Mouse (Mus musculus): Measurements from ENCODE around the gene Gtf2ird2.

The Gtf2ird2 gene

GRCm38 (mm10) chr5:134183162-134183561, 657 bp upstream of the Gtf2ird2 start:
- DNase-seq (ENCODE audit: low spot score) = no peak

- no peak for DNase-seq (ENCODE audit: low spot score)
Measured at GRCm38 (mm10) chr5:134186059-134186458, 2.2 kb downstream of the Gtf2ird2 start.

- peak; percentile 66 for DNase-seq (ENCODE audit: low spot score)
Measured at GRCm38 (mm10) chr5:134186961-134187731, 3.3 kb downstream of the Gtf2ird2 start.

- no peak for DNase-seq (ENCODE audit: low spot score)
Measured at GRCm38 (mm10) chr5:134188571-134188970, 4.8 kb downstream of the Gtf2ird2 start.

- no peak for DNase-seq (ENCODE audit: low spot score)
Measured at GRCm38 (mm10) chr5:134193664-134194063, 9.8 kb downstream of the Gtf2ird2 start.

- no peak for DNase-seq (ENCODE audit: low spot score)
Measured at GRCm38 (mm10) chr5:134206721-134207120, 22.9 kb downstream of the Gtf2ird2 start.

- DNase-seq (ENCODE audit: low spot score) = no peak
Measured at GRCm38 (mm10) chr5:134209931-134210554, 26.2 kb downstream of the Gtf2ird2 start.

- no peak for DNase-seq (ENCODE audit: low spot score)
Measured at GRCm38 (mm10) chr5:134214021-134214806, 30.4 kb downstream of the Gtf2ird2 start.

GRCm38 (mm10) chr5:134217900-134218299, 34.1 kb downstream of the Gtf2ird2 start:
- DNase-seq (ENCODE audit: low spot score) = no peak

GRCm38 (mm10) chr5:134221278-134221677, 37.5 kb downstream of the Gtf2ird2 start:
- no peak for DNase-seq (ENCODE audit: low spot score)

- DNase-seq (ENCODE audit: low spot score) = no peak
Measured at GRCm38 (mm10) chr5:134221708-134222150, 37.9 kb downstream of the Gtf2ird2 start.

- DNase-seq (ENCODE audit: low spot score) = no peak
Measured at GRCm38 (mm10) chr5:134225110-134225901, 41.5 kb downstream of the Gtf2ird2 start.

GRCm38 (mm10) chr5:134226946-134227345, 43.1 kb downstream of the Gtf2ird2 start:
- no peak for DNase-seq (ENCODE audit: low spot score)

GRCm38 (mm10) chr5:134227574-134228248, 43.9 kb downstream of the Gtf2ird2 start:
- peak; percentile 31 for DNase-seq (ENCODE audit: low spot score)

GRCm38 (mm10) chr5:134228249-134228638, 44.4 kb downstream of the Gtf2ird2 start:
- DNase-seq (ENCODE audit: low spot score) = no peak

- peak; percentile 21 for DNase-seq (ENCODE audit: low spot score)
Measured at GRCm38 (mm10) chr5:134229391-134229790, 45.6 kb downstream of the Gtf2ird2 start, which contains the start of gene Ncf1. Ncf1 (minus strand) TSS chr5:134229625.

- DNase-seq (ENCODE audit: low spot score) = no peak
Measured at GRCm38 (mm10) chr5:134231376-134231775, 47.6 kb downstream of the Gtf2ird2 start.

- DNase-seq (ENCODE audit: low spot score) = peak; percentile 35
Measured at GRCm38 (mm10) chr5:134232111-134232510, 48.3 kb downstream of the Gtf2ird2 start.

GRCm38 (mm10) chr5:134232568-134232967, 48.7 kb downstream of the Gtf2ird2 start:
- DNase-seq (ENCODE audit: low spot score) = peak; percentile 36

GRCm38 (mm10) chr5:134233244-134233651, 49.4 kb downstream of the Gtf2ird2 start:
- no peak for DNase-seq (ENCODE audit: low spot score)

GRCm38 (mm10) chr5:134234205-134234604, 50.4 kb downstream of the Gtf2ird2 start:
- no peak for DNase-seq (ENCODE audit: low spot score)

Data from spleen, adult 12 weeks (tissue).